Mouse (Mus musculus) neural tube, embryonic 13.5 days (tissue): Measurements from ENCODE around the gene Zic3. TPM values are rescaled to one million over a fixed set of nuclear protein-coding genes. Genes with fewer than 3 reads are reported as not detected.

Experiments
- ATAC-seq: fragments of 200-750 bp; cut with Nextera tagmentation; 2 replicates; pipeline ENCODE4 v1.8.0; 2017; ENCODE audit warnings: low read depth, mild to moderate bottlenecking, moderate TSS enrichment, moderate library complexity
- H3K27ac ChIP-seq: fragments of 300-500 bp; sonication (generic); replicated peaks from 2 replicates; pipeline ENCODE4 v1.5.1; 2015; ENCODE audit warnings: moderate library complexity, mild to moderate bottlenecking, inconsistent platforms
- H3K27me3 ChIP-seq: fragments of 300-500 bp; sonication (generic); 2 replicates; pipeline ENCODE4 v1.6.1; 2015; ENCODE audit warnings: mild to moderate bottlenecking, inconsistent platforms
- H3K36me3 ChIP-seq: fragments of 300-500 bp; sonication (generic); 2 replicates; pipeline ENCODE4 v1.6.1; 2015; ENCODE audit warnings: mild to moderate bottlenecking, inconsistent platforms
- H3K4me1 ChIP-seq: fragments of 300-500 bp; sonication (generic); replicated peaks from 2 replicates; pipeline ENCODE4 v1.6.1; 2015; ENCODE audit warnings: inconsistent platforms
- H3K4me2 ChIP-seq: fragments of 300-500 bp; sonication (generic); 2 replicates; pipeline ENCODE4 v1.6.1; 2015; ENCODE audit warnings: inconsistent platforms, mild to moderate bottlenecking, moderate library complexity
- H3K4me3 ChIP-seq: fragments of 300-500 bp; sonication (generic); 2 replicates; pipeline ENCODE4 v1.5.1; 2015; ENCODE audit warnings: mild to moderate bottlenecking, inconsistent platforms
- H3K9ac ChIP-seq: fragments of 300-500 bp; sonication (generic); 2 replicates; pipeline ENCODE4 v1.6.1; 2015; ENCODE audit warnings: moderate library complexity, mild to moderate bottlenecking, inconsistent platforms
- H3K9me3 ChIP-seq: fragments of 300-500 bp; sonication (generic); 2 replicates; pipeline ENCODE4 v1.6.1; 2016; ENCODE audit warnings: inconsistent platforms
- WGBS: fragments of 180-500 bp; shearing (Covaris S2); methylation state at CpG from one replicate; pipeline ENCODE4 v1.1.7; 2015; 5-methylcytosine and 5-hydroxymethylcytosine counted together
- polyA plus RNA-seq: library from polyadenylated mRNA; unstranded; fragments of >200 nt; fragmentation: Nextera tagmentation; extraction: Ambion mirVana; gene quantifications from 2 replicates; pipeline ENCODE4 v1.2.1, GENCODE M21; 2015

Gene Zic3
- polyA plus RNA-seq, 1 experiment from 2014 or later: 14.9 TPM

DNA sequence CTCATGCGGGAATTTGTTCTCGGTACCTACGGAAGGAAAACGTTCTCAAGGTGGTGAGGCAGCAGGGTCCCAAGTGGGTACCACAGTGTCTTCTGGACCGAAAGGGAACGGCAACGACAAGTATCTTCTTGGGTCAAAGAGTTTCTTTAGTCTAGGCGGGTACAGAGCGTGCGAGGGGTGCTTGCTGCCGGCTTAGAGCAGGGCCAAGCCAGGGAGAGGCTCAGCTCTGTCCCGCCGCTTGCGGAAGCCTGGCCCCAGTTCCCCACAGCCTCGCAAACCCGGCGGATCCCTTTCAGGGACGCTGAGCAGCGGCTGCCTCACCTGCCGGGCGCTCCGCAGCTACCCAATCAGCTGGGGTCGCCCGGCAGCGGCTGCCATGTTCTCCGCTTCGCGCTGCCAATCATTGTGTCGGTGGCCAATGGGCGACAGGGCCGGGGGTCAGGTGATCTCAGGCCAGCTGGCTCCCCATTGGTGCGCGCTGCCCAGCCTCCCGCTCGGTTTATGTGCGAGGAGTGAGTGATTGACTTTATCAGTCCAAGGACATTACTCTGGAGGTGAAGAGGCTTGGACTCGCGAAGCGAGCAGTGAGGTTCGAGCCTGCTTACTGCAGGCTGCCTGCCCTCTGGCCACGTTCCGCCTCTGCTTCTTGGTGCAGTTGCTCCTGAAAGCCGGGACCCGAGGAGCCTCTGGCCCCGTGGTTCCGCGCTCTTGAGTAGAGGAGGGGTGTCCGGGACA, 7.8 kb downstream of the Zic3 start:
- Histone ChIP-seq H3K27ac (peak overlapping the region; percentile 86), H3K9ac (peak overlapping the region; percentile 73), H3K27me3 (peaks cover 33% of the 10 kb centered on the region), H3K4me3 (peak overlapping the region; percentile 49), H3K36me3 (no peaks in the 10 kb centered on the region), H3K4me1 (no peaks in the 10 kb centered on the region), H3K4me2 (peak overlapping the region; percentile 57), H3K9me3 (no peaks in the 10 kb centered on the region)
- 17% methylated on average over 48 of the region's 48 CpGs for WGBS
- ATAC-seq: peak; percentile 92

- Histone ChIP-seq H3K36me3 (no peaks in the 10 kb centered on the region), H3K4me2 (peak overlapping the region; percentile 57), H3K4me3 (peak overlapping the region; percentile 49), H3K27ac (peak overlapping the region; percentile 86), H3K9me3 (no peaks in the 10 kb centered on the region), H3K27me3 (peaks cover 27% of the 10 kb centered on the region), H3K9ac (peak overlapping the region; percentile 73), H3K4me1 (no peaks in the 10 kb centered on the region)
- peak; percentile 71 for ATAC-seq
- 14% methylated on average over 55 of the region's 56 CpGs for WGBS
Measured at GRCm38 (mm10) chrX:58030835-58031670, 8.6 kb downstream of the Zic3 start.

- WGBS: 17% methylated on average over 54 of the region's 56 CpGs
- H3K4me2 ChIP-seq: peak overlapping the region; percentile 57
- H3K27ac ChIP-seq: peak overlapping the region; percentile 86
Measured at GRCm38 (mm10) chrX:58031671-58032605, 9.4 kb downstream of the Zic3 start.

GRCm38 (mm10) chrX:58032622-58033021, 10.1 kb downstream of the Zic3 start:
- H3K27me3 ChIP-seq: peaks cover 28% of the 10 kb centered on the region
- H3K9ac ChIP-seq: peak overlapping the region; percentile 73
- peak overlapping the region; percentile 86 for H3K27ac ChIP-seq
- H3K4me3 ChIP-seq: peak overlapping the region; percentile 49
- H3K36me3 ChIP-seq: no peaks in the 10 kb centered on the region
- H3K9me3 ChIP-seq: no peaks in the 10 kb centered on the region
- H3K4me1 ChIP-seq: no peaks in the 10 kb centered on the region
- peak overlapping the region; percentile 57 for H3K4me2 ChIP-seq
- 17% methylated on average over 7 of the region's 7 CpGs for WGBS
- no peak for ATAC-seq

More at GRCm38 (mm10) chrX:58031671-58032605, 9.4 kb downstream of the Zic3 start:
- peaks cover 28% of the 10 kb centered on the region for H3K27me3 ChIP-seq
- peak overlapping the region; percentile 73 for H3K9ac ChIP-seq
- ATAC-seq: no peak
- no peaks in the 10 kb centered on the region for H3K9me3 ChIP-seq
- no peaks in the 10 kb centered on the region for H3K4me1 ChIP-seq
- H3K36me3 ChIP-seq: no peaks in the 10 kb centered on the region
- H3K4me3 ChIP-seq: peak overlapping the region; percentile 49

DNA sequence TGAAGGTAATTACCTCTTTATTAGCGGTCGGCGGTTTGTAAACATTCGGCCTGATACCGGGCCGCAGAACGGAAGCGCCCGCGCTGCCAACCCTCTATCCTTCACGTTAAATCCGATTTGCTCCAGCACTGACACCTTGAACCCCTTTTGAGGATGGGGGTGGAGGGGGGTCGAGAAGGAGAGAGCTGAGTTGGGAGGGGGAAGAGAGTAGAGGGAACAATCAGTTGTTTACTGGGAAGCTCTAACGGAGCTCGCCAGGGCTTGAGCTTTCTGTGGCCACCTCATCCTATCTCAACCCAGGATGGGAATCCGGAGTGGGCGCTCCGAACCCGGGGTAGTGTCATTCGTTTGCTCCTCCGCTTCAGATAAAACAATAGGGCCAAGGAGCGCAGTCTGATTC, 11.0 kb downstream of the Zic3 start:
- Histone ChIP-seq H3K4me2 (peak overlapping the region; percentile 57), H3K27ac (peak overlapping the region; percentile 86), H3K36me3 (no peaks in the 10 kb centered on the region), H3K4me3 (peak overlapping the region; percentile 49), H3K27me3 (peaks cover 28% of the 10 kb centered on the region), H3K9ac (peak overlapping the region; percentile 73), H3K4me1 (no peaks in the 10 kb centered on the region), H3K9me3 (no peaks in the 10 kb centered on the region)
- no peak for ATAC-seq
- WGBS: 18% methylated on average over 22 of the region's 22 CpGs

DNA sequence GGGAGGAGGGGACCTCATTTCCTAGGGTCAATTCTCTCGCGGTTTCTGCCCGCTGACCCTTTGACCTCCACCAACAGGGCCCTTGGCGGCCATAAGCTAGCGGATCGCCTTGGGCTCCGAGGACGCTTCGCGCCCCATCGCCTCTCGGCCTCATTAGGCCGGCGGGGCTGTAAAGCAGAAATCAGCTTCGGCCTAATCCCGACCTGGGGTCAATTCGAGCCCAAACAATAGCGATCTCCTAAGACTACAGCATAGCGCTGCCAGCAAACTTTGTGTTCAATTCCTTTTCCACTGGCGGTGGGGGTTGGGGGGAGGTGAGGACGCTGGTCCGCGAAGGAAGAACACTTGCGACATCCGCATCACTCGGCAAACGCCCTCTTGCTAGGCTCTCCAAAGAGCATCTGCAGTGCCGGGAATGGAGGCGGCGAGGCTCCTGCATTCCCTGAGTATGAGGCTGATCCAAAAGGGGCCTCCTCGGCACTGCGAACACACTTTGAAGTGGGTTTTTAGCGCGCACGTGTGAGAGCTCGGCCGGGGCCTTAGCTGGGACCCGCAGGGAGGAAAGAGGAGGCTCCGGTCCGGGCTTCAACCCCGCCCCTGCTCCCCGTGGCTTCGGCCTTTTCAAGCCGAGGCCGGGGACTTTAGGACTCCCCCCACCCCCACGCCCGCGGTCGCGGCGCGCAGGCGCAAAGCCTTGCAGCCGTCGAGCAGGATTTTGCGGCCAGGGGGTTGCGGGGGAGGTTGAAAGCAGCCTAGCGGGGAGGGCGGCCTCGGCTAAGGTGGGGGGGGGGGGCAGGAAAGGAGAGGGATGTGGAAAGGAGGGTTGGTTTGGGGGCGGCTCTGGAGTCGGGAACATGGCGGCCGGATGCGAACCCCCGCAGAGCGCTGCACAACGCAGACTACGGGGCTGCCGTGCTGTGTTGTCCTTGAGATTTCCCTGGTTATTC, 15.8 kb downstream of the Zic3 start:
- Histone ChIP-seq H3K4me1 (no peaks in the 10 kb centered on the region), H3K9me3 (no peaks in the 10 kb centered on the region), H3K9ac (peak overlapping the region; percentile 59), H3K27ac (peak overlapping the region; percentile 84), H3K4me3 (peak overlapping the region; percentile 33), H3K4me2 (peak overlapping the region; percentile 54), H3K36me3 (no peaks in the 10 kb centered on the region), H3K27me3 (peaks cover 24% of the 10 kb centered on the region)
- 19% methylated on average over 67 of the region's 70 CpGs for WGBS
- peak; percentile 94 for ATAC-seq

GRCm38 (mm10) chrX:58039703-58040102, 17.2 kb downstream of the Zic3 start:
- Histone ChIP-seq H3K4me1 (no peaks in the 10 kb centered on the region), H3K9me3 (no peaks in the 10 kb centered on the region), H3K27me3 (peaks cover 19% of the 10 kb centered on the region), H3K36me3 (no peaks in the 10 kb centered on the region), H3K27ac (0 out of 2 replicates have a peak overlapping the region, but pooled peaks have one; percentile 84), H3K4me2 (peak overlapping the region; percentile 54), H3K9ac (no peak overlapping the region), H3K4me3 (no peak overlapping the region)
- WGBS: 29% methylated on average over 4 of the region's 4 CpGs
- no peak for ATAC-seq

DNA sequence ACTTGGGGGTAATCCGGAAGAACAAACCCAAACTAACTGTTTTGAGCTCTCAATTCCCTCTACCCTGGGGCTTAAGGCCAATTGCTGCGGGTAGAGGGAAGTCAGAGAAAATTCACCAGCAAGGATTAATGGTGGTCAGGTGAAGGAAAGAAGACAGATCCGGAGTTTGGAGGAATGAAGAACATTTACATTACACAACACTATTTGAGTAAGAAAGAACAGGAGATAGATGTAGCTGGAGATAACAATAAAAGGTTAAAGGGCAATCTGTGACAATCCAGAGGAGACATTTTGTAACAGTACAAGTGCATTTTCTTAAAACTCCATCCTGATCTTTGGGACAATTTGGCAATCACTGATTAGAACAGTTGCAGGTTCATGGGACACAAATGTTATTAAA, 19.4 kb downstream of the Zic3 start:
- no peaks in the 10 kb centered on the region for H3K9me3 ChIP-seq
- peaks cover 12% of the 10 kb centered on the region for H3K27me3 ChIP-seq
- no peaks in the 10 kb centered on the region for H3K36me3 ChIP-seq
- no peak overlapping the region for H3K4me3 ChIP-seq
- 44% methylated on average over 3 of the region's 3 CpGs for WGBS
- no peak overlapping the region for H3K9ac ChIP-seq
- no peaks in the 10 kb centered on the region for H3K4me1 ChIP-seq
- no peak overlapping the region for H3K27ac ChIP-seq
- no peak for ATAC-seq
- no peak overlapping the region for H3K4me2 ChIP-seq

- Histone ChIP-seq H3K9ac (no peak overlapping the region), H3K4me3 (no peak overlapping the region), H3K36me3 (no peaks in the 10 kb centered on the region), H3K27me3 (peaks cover 9% of the 10 kb centered on the region; the same call in 1 of the 2 replicates), H3K4me2 (no peak overlapping the region), H3K4me1 (no peaks in the 10 kb centered on the region), H3K9me3 (no peaks in the 10 kb centered on the region), H3K27ac (no peak overlapping the region)
- no peak for ATAC-seq
- WGBS: 83% methylated on average over 4 of the region's 4 CpGs
Measured at GRCm38 (mm10) chrX:58042512-58042911, 20.0 kb downstream of the Zic3 start.
